Mouse (Mus musculus): ENCODE results near the gene Fbxw7.

DNA sequence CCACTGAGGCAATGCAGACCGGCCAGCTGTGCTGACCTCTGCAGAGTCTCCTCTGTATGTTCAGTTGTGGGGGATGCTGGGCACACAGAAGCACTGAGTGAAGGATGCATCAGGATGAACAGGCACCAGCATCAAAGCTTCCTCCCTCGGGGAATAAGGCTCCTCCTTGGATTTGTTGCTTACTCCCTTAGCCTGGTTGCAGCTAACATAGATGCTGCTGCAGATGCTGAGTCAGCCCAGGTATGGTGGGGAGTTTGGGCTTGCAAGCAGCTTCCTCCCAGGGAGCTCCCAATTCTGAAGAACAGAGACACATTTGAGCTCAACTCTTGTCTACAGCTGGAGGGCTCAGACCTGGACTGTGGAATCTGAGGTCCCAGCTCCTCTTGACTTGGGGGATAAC lies 209.2 kb downstream of the Fbxw7 start:
- TF ChIP-seq CTCF (IDR thresholded peaks at IDR 0.05; ENCODE audit: borderline replicate concordance, insufficient read depth, low read length) = no peak
- TF ChIP-seq POLR2A (IDR thresholded peaks at IDR 0.05; ENCODE audit: low read depth, low read length) = no peak

Measured in embryonic fibroblast, embryonic 13.5 days (primary cell).